Mouse (Mus musculus): ENCODE data around the gene Stxbp6.

GRCm38 (mm10) chr12:44957474-44957873 lies 117.0 kb downstream of the Stxbp6 start:
- TF ChIP-seq CTCF (IDR thresholded peaks at IDR 0.05; ENCODE audit: low read depth) (no peak), EP300 (optimal IDR thresholded peaks at IDR 0.05) (no peak)
